Mouse (Mus musculus): ENCODE measurements at regions not wholly inside any gene's neighbourhood (a gene's known extent, or its start where the extent isn't known, plus 50 kb on each side); places are given as distances from the start of the nearest gene placed in this dataset.
"Not testable (repeated sequence)": the region's sequence is repeated elsewhere in the genome, so short reads cannot be mapped to it uniquely, and the experiment has no call there.

GRCm38 (mm10) chr4:143055371-143055770 is 157.4 kb downstream of the Prdm2 start:
- no peak for DNase-seq (ENCODE audit: low read depth)

- DNase-seq (ENCODE audit: low read depth) = no peak
These were observed 159.8 kb downstream of the Prdm2 start for GRCm38 (mm10) chr4:143053029-143053428.

- no peak for DNase-seq (ENCODE audit: low read depth)
These were observed 161.6 kb downstream of the Prdm2 start for GRCm38 (mm10) chr4:143051205-143051604.

- DNase-seq (ENCODE audit: low read depth) = no peak
These were observed 167.6 kb downstream of the Prdm2 start for GRCm38 (mm10) chr4:143045245-143045644.

- DNase-seq (ENCODE audit: low read depth) = no peak
These were observed 170.0 kb downstream of the Prdm2 start for GRCm38 (mm10) chr4:143042806-143043205.

- DNase-seq (ENCODE audit: low read depth) = no peak
These were observed 174.2 kb downstream of the Prdm2 start for GRCm38 (mm10) chr4:143038626-143039025.

GRCm38 (mm10) chr4:143036704-143037103 is 176.1 kb downstream of the Prdm2 start:
- DNase-seq (ENCODE audit: low read depth) = no peak

- not testable (repeated sequence) for DNase-seq (ENCODE audit: low read depth)
These were observed 177.7 kb downstream of the Prdm2 start for GRCm38 (mm10) chr4:143035089-143035488.

GRCm38 (mm10) chr4:143034324-143034723 is 178.5 kb downstream of the Prdm2 start:
- DNase-seq (ENCODE audit: low read depth) = not testable (repeated sequence)

- DNase-seq (ENCODE audit: low read depth) = not testable (repeated sequence)
These were observed 183.0 kb downstream of the Prdm2 start for GRCm38 (mm10) chr4:143029813-143030212.

GRCm38 (mm10) chr4:143027292-143027691 is 185.5 kb downstream of the Prdm2 start:
- DNase-seq (ENCODE audit: low read depth) = peak; percentile 54

- peak; percentile 39 for DNase-seq (ENCODE audit: low read depth)
These were observed 191.4 kb downstream of the Prdm2 start for GRCm38 (mm10) chr4:143021242-143021881.

- no peak for DNase-seq (ENCODE audit: low read depth)
These were observed 192.1 kb downstream of the Prdm2 start for GRCm38 (mm10) chr4:143020658-143021057.

- no peak for DNase-seq (ENCODE audit: low read depth)
These were observed 199.9 kb downstream of the Prdm2 start for GRCm38 (mm10) chr4:143012900-143013299.

GRCm38 (mm10) chr4:143001961-143002360 is 210.8 kb downstream of the Prdm2 start:
- DNase-seq (ENCODE audit: low read depth) = no peak

- DNase-seq (ENCODE audit: low read depth) = no peak
These were observed 211.3 kb downstream of the Prdm2 start for GRCm38 (mm10) chr4:143001486-143001885.

- no peak for DNase-seq (ENCODE audit: low read depth)
These were observed 216.4 kb downstream of the Prdm2 start for GRCm38 (mm10) chr4:142996406-142996805.

- no peak for DNase-seq (ENCODE audit: low read depth)
These were observed 221.4 kb downstream of the Prdm2 start for GRCm38 (mm10) chr4:142991401-142991800.

GRCm38 (mm10) chr4:142989175-142989574 is 223.6 kb downstream of the Prdm2 start:
- DNase-seq (ENCODE audit: low read depth) = no peak

GRCm38 (mm10) chr4:142983295-142983624 is 229.5 kb downstream of the Prdm2 start:
- DNase-seq (ENCODE audit: low read depth) = no peak

GRCm38 (mm10) chr4:142982585-142983294 is 230.1 kb downstream of the Prdm2 start:
- DNase-seq (ENCODE audit: low read depth) = no peak

GRCm38 (mm10) chr4:142975620-142976019 is 237.2 kb downstream of the Prdm2 start:
- DNase-seq (ENCODE audit: low read depth) = no peak

GRCm38 (mm10) chr4:142970040-142970439 is 242.8 kb downstream of the Prdm2 start:
- no peak for DNase-seq (ENCODE audit: low read depth)

- DNase-seq (ENCODE audit: low read depth) = no peak
These were observed 245.2 kb downstream of the Prdm2 start for GRCm38 (mm10) chr4:142967604-142968003.
